Mouse (Mus musculus) bone marrow macrophage, adult 2 months (primary cell): ENCODE data around the gene Dync1li2.

Experiments
- CTCF ChIP-seq: IDR thresholded peaks from 2 replicates; pipeline ENCODE4 v1.5.1; 2012; ENCODE audit warnings: low read depth, mild to moderate bottlenecking, low read length, moderate library complexity
- POLR2A ChIP-seq: IDR thresholded peaks from 2 replicates; pipeline ENCODE4 v1.6.1; 2012; ENCODE audit warnings: mild to moderate bottlenecking, low read depth, low read length, borderline replicate concordance

DNA sequence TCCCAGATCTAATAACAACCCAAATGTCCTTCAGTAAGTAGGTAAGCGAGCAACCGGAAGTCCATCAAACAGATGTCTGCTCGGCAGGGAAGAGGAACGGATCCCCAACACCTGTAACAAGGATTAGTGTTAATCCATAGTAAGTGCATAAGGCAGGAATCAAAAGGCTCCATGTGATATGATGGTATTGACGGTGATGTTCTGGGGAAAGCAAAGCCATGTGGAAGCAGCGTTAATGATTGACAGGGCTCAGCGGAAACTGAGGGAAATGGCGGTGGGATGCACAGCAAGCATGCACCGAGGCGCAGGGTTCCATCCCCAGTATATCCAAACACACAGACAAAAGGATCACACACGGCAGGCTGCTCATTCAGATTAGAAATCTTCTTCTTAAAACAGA lies 68.6 kb downstream of the Dync1li2 start:
- TF ChIP-seq CTCF (no peak), POLR2A (no peak)
